Mouse (Mus musculus) myocyte (in vitro differentiated cells): Measurements from ENCODE around the gene Zbtb14.

Experiments
- MAX ChIP-seq: IDR thresholded peaks from one replicate; pipeline ENCODE4 v1.6.1; 2011; ENCODE audit warnings: low read depth, mild to moderate bottlenecking, control low read depth
- POLR2A ChIP-seq: IDR thresholded peaks from one replicate; pipeline ENCODE4 v1.6.1; 2011; ENCODE audit warnings: low read depth, mild to moderate bottlenecking, control low read depth, moderate library complexity; ENCODE audit not compliant: insufficient read length
- TCF12 ChIP-seq: IDR thresholded peaks from one replicate; pipeline ENCODE4 v1.6.1; 2011; ENCODE audit warnings: mild to moderate bottlenecking, control low read depth; ENCODE audit not compliant: poor library complexity, insufficient read depth, severe bottlenecking
- USF1 ChIP-seq: IDR thresholded peaks from one replicate; pipeline ENCODE4 v1.6.1; 2011; ENCODE audit warnings: low read depth, mild to moderate bottlenecking, control low read depth, moderate library complexity

- TF ChIP-seq TCF12 (no peak), MAX (no peak), USF1 (no peak), POLR2A (no peak)
These were observed 35.0 kb downstream of the Zbtb14 start for GRCm38 (mm10) chr17:69417724-69418373.
